Mouse (Mus musculus) lung, adult 18-20 months (tissue): ENCODE measurements around the gene Ifrd1.
A peak's percentile ranks its signal among the peaks of the same experiment; 100 is the strongest.
"Not testable (repeated sequence)": the region's sequence is repeated elsewhere in the genome, so short reads cannot be mapped to it uniquely, and the experiment has no call there.

ENCODE experiments used
- DNase-seq, 2 experiments: peaks; one replicate each; pipeline ENCODE4 v3.0.0; 2022; ENCODE audit warnings: mixed read lengths in 2 of 2

Ifrd1 gene

GRCm38 (mm10) chr12:40248454-40249180 is at the start of gene Ifrd1:
TSS of gene Ifrd1 (minus strand) at chr12:40248504.
- DNase-seq: peak; percentile 15 to 44

- no peak for DNase-seq
Measured at GRCm38 (mm10) chr12:40286539-40286938, 38.2 kb upstream of the Ifrd1 start.

GRCm38 (mm10) chr12:40280596-40281325 is 32.5 kb upstream of the Ifrd1 start:
- DNase-seq: no peak

- no peak for DNase-seq
Measured at GRCm38 (mm10) chr12:40277581-40277980, 29.3 kb upstream of the Ifrd1 start.

- DNase-seq: no peak
Measured at GRCm38 (mm10) chr12:40274931-40275330, 26.6 kb upstream of the Ifrd1 start.

- DNase-seq: no peak
Measured at GRCm38 (mm10) chr12:40273339-40273738, 25.0 kb upstream of the Ifrd1 start.

- DNase-seq: no peak
Measured at GRCm38 (mm10) chr12:40272710-40273109, 24.4 kb upstream of the Ifrd1 start.

GRCm38 (mm10) chr12:40268313-40268712 is 20.0 kb upstream of the Ifrd1 start:
- DNase-seq: peak in 1 of 2 experiments; percentile 8

GRCm38 (mm10) chr12:40263712-40264111 is 15.4 kb upstream of the Ifrd1 start:
- no peak for DNase-seq

- DNase-seq: no peak
Measured at GRCm38 (mm10) chr12:40263006-40263405, 14.7 kb upstream of the Ifrd1 start.

GRCm38 (mm10) chr12:40258462-40259000 is 10.2 kb upstream of the Ifrd1 start:
- DNase-seq: no peak

GRCm38 (mm10) chr12:40257226-40257625 is 8.9 kb upstream of the Ifrd1 start:
- peak; percentile 80 to 81 for DNase-seq

- peak; percentile 15 to 24 for DNase-seq
Measured at GRCm38 (mm10) chr12:40256543-40256942, 8.2 kb upstream of the Ifrd1 start.

GRCm38 (mm10) chr12:40256033-40256432 is 7.7 kb upstream of the Ifrd1 start:
- DNase-seq: no peak

GRCm38 (mm10) chr12:40255310-40255709 is 7.0 kb upstream of the Ifrd1 start:
- not testable (repeated sequence) for DNase-seq

- no peak for DNase-seq
Measured at GRCm38 (mm10) chr12:40254729-40255128, 6.4 kb upstream of the Ifrd1 start.

- DNase-seq: no peak
Measured at GRCm38 (mm10) chr12:40253241-40253640, 4.9 kb upstream of the Ifrd1 start.

- DNase-seq: no peak
Measured at GRCm38 (mm10) chr12:40250256-40250655, 2.0 kb upstream of the Ifrd1 start.

GRCm38 (mm10) chr12:40247976-40248375 is 328 bp downstream of the Ifrd1 start:
- DNase-seq: peak; percentile 80 to 87

GRCm38 (mm10) chr12:40247384-40247783 is 920 bp downstream of the Ifrd1 start:
- peak; percentile 14 to 33 for DNase-seq

GRCm38 (mm10) chr12:40245434-40245970 is 2.8 kb downstream of the Ifrd1 start:
- DNase-seq: no peak

- DNase-seq: no peak
Measured at GRCm38 (mm10) chr12:40244926-40245325, 3.4 kb downstream of the Ifrd1 start.

- peak; percentile 66 to 84 for DNase-seq
Measured at GRCm38 (mm10) chr12:40243821-40244221, 4.5 kb downstream of the Ifrd1 start.

GRCm38 (mm10) chr12:40243241-40243640 is 5.1 kb downstream of the Ifrd1 start:
- DNase-seq: no peak
